Mouse (Mus musculus): Measurements from ENCODE around the gene Cacng5. TPM values are rescaled to one million over a fixed set of nuclear protein-coding genes. Genes with fewer than 3 reads are reported as not detected.

Gene Cacng5
- polyA plus RNA-seq, 1 experiment from 2014 or later: not detected

Other genes with a start within 250 kb of the Cacng5 start
- gene Cacng1, start 198.5 kb downstream of the Cacng5 start, polyA plus RNA-seq (2014; fragmentation: Nextera tagmentation; extraction: Ambion mirVana): not detected in 2 replicates
- gene Cacng4, start 120.5 kb downstream of the Cacng5 start, polyA plus RNA-seq (2014; fragmentation: Nextera tagmentation; extraction: Ambion mirVana): 0.84 and 0.99 TPM in 2 replicates